Mouse (Mus musculus): Measurements from ENCODE around the gene Agrp.

The Agrp gene

DNA sequence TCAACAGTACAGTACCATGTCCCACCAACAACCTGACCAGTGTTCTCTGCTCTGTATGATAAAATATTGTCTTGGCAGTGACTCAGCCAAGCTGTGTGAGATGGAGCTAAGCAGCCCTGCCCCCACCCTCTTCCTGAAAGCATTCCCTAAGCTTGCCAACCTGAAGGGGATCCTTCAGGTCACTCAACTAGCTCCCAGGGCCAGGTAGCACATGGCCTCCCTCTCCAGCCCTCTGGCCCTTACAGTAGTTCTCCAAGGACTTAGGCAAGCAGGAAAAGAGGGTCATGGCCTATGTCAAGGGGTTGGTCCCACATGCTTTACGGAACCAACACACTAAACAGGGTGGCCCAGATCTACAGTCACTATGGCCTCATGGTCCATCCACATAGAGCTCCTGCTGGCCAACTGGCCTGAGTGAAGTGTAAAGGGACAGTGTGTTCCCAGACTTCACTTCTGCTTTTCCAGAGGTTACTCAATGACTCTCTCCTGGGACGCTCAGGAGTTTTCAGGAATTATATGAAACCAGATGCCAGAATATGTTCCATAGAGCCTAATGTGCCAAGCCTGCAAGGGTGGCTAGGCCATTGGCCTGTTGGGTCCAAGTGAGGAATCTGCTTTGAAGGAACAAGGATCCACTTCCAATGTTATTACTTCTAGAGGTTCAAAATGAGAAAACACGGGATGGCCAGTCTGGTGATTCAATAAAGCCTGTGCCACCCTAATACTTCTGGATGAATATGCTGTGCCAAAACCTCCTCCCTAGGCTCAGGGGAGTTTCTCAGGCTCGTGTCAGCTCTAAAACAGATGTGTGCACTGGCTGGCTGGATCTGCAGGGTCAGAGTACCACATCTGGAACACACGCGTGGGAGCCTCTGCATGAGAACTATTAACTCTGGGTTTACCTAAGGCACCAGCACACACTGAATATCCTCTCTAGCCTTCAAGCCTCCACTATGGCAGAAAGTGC is 90.5 kb downstream of the Agrp start:
- no peak for DNase-seq

DNA sequence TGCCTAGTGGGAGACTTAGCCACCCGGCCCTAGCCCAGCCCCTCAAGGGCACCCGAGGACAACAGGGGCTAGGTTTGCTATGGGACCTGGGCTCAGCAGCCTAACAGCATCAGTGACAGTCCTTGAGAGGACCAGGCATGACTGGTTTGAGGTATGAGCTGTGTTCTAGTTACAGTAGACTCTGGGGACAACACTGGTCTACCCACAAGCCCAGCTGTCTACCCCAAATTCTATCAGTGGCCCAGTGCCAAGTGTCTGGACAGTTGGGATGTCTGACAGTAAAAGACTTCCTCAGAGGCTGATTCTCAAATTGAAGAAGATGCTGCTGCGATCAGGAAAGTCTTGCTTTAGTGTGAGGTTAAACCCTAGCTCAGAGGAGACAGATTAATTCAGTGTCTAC is 91.9 kb downstream of the Agrp start:
- peak; percentile 48 for DNase-seq

DNA sequence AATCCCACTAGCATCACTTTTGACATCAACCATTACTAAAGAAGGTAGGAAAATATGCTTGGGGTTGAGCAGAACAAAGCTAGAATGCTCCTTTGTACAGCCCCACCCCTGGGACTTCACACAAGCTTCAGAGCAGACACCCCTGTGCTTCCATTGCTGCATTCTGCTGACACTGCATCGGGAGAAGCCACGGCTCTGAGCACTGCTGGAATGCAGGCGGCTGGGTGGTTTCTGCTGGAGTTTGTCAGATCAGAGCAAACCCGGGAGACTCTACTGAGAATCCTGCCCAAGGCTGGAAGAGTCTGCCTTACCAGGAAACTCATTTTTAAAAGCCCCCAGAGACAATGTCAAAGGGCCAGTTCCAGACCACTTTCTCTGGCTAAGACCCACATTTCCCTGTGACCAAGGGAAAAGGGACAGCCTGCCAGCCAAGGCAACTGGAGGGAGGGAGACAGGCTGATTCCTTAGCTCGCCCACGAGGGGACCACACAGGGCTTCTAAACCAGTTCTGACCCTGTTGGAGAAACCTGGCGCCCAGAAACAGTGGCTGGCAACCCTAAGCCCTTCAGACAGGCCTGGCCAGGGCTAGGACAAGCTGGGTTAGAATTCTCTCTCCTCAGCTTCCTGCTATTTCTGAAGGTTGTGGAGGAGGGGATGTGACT is 92.5 kb downstream of the Agrp start:
- DNase-seq = peak; percentile 37

DNA sequence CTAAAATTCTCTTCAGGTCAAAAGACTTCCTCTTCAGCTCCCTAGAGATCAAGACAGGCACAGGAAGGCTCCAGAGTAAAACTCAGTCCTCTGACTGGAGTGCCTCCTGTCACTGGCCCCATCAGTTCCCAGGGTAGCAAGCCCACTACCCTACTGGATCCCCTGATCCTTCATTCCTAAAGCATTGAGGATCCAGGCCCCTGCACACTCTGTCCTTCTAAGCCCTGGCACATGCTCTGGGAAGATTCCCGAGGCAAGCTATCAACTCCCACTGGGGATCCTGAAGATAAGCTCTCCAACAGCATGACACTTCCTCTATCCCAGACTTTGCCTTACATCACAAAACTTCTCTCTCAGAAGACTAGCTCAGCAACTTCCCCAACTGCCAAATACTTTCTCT is 93.5 kb downstream of the Agrp start:
- no peak for DNase-seq

DNA sequence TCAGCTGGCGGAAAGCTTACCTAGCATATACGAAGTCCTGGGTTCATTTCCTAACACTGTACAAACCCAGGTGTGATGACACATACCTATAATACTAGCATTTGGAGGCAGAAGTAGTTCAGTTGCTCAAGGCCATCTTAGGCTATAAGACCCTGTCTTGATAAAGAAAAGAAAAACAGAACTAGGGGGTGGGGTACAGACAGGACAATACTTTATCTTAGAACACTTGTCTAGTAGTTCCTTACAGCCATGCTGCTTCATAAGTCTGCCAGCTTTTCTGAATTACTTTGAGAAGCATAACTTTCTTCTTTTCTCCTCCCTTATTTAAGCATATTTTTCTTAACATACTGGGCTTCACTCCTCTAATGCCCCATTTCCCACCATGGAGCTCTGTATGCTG is 94.4 kb downstream of the Agrp start:
- no peak for DNase-seq

DNA sequence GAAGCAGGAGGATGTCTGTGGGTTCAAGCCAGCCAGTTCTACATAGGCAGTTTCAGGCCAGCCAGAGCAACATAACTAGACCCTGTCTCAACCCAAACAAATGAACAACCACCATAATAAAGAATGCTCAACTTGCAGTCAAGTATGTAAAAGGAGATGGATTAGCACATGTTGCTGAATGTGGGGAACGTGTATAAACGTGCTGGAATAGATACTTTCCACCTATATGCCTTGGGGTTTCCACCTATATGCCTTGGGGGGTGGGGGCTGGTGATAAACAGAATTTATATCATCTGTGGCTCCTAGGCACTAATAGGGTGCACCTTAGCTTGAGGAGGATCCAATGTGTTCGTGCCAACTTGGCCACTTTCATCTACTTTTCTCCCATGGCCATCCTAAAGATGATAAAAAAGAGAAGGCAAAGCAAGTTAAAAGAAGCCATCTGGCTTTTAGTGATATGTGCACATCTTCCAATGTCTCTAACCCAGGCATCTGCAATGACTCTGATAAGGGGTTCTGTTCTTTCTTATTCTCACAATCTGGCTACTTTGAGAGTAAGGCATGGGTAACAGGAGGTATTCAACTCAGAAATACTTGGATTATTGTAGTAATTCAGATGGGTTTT is 95.0 kb downstream of the Agrp start:
- DNase-seq = no peak

DNA sequence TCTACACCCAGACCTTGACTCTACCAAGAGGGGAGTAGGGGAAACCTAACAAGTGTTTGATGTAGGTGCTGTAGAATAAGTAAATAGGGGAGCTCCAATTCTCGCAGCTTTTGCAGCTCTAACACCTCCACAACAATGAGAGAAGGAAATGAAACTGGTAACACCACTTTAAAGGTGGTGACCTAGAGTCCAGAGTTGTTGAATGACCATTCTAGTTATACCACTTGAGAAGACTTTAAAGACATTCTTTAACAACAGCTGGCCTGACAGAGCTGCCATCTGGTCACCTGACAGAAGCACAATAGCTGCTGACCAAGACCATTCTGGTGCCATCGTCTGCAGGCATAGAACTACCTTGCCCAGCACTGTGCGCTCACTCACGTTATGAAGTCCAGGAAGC is 98.3 kb downstream of the Agrp start:
- no peak for DNase-seq

DNA sequence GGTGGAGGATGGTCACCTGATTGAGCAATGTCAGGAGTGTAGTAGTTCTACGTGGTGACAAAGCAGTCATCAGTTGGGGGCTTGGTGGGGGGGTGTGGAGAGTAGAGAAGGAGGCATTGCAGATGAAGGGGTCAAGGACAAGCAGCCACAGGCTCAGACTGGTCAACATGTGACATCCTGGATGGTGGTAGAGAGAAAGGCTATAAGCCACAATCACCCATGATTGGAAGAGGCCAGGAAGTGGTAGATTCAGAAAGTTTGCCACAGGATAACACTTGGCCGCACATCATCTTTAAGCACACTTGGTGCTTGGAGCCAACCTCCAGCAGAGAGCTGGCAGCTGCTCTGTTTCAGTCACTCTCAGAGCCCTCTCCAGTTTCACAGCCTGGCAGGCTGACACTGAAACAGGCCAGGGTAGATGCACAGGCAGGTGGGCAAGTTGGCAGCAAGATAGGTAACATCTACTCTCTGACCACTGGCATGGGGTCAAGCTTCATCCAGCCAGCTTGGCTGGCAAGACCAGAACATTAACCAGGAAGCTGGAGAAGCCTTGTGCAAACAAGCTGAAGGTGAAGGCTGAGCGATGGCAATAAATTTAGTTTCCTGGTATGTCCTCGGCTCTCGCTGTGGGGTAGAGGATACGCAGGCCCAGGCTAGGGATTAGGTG is 100.0 kb downstream of the Agrp start:
- DNase-seq = peak; percentile 85

DNA sequence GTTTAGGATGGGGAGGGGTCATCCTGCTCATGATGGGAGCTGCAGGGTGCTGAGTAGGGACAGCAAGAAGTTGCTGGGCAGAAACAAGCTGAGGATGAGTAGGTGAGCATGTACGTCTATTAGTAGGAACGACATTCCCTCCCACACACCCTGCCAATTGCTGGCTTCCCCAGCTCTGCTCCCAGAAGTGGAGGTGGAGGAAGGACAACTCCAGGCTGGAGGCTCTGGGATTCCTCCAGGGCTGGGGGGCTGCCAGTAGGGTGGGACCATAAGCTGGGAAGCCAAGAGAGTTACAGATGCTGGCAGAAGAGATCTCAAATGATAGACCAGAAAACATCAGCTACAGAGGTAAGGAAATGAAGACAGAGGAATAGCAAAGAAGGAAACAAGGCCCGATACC is 100.6 kb downstream of the Agrp start:
- DNase-seq = no peak

DNA sequence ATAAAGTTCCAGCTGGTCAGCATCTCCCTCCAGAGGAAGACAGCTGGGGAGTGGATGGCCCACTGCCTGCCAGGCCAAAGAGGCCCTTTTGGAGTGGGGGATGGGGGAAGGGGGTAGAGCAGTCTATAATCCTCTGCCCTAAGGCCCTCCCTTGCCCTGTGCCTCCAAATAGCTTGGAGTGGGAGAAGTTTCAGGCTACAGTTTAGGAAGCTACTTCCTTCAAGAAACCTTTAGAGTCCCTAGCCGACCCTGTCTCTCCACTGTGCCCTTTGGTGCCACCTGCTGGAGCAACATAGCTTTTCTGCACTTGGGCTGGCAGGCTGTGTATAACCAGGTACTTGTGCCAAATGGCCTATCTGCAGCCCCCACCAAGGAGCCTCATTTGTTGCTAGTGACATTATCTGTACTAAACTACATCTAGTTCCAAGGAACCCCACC is 103.3 kb downstream of the Agrp start:
- DNase-seq = peak; percentile 75

DNA sequence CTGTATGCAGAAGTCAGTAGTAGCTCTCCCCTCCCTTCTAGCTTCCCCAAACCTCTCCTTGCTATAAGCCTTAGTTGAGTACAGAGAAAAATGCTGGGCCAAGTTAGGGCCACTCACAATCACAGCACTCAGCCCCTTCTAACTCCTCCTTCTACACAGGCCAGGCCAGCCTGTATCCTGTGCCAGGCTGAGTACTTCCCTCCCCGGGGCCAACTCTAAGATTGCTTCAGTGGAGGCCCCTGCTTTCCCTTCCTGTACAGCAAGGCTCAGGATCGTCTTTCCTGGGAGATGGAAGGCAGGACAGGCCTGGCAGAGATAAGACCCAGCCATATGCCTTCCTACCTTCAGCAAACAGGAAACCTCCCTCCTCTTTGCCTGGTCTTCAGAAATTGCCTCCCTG is 103.8 kb downstream of the Agrp start:
- no peak for DNase-seq

DNA sequence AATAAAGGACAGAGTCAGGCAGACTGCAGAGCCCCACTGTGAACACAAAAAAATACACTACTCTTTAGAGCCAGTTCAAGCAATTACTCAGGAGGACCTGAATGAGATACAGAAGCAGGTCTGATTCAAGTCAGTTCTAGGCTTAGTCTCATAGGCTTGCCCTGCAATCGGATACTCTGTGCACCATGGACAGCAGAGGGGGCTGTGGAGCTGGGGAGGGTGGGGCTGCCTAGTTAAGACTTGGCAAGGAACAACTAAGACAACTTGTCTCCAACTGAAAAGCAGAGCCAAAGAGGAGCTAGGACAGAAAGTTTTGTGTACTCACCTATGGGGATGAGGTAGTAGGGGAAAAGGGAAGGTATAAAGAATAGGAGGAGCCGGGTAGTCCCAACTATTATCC is 105.4 kb downstream of the Agrp start:
- DNase-seq = no peak

DNA sequence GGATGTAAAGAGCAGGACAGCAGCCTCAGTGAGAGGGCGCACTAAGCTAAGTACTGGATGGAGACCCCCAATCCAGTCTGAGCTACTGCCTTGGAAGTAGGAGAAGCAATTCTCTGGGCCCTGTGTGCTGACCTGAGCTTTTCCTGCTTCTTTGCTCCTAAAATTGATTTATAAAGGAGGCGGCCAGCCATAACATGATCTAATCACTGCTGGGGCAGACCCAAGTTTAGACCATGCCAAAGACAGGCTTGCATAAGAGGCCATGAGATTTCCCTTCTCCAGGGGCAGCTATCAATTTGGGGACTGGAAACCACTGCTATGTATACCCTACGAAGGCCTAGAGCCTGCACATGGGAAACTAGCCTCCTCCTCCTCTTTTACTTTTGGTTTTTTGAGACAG is 107.9 kb downstream of the Agrp start:
- no peak for DNase-seq

DNA sequence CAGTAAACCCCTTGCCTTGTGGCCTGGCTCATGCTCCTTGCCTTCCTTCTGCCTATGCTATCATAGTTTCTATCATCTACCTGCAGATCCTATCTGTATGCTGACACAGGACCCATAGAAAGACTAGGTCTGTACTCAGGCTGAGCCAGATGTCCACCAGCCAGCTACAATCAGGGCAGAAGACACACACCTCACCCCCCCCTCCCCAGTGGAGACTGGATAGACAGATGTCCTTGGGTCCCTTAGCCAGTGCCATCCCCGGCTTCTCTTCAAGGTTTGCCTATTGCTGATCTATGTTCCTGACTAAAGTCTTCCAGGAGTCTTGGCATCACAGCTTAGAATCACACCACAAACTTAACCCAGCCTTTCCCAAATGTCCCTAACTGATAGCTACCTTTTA is 109.0 kb downstream of the Agrp start:
- no peak for DNase-seq

DNA sequence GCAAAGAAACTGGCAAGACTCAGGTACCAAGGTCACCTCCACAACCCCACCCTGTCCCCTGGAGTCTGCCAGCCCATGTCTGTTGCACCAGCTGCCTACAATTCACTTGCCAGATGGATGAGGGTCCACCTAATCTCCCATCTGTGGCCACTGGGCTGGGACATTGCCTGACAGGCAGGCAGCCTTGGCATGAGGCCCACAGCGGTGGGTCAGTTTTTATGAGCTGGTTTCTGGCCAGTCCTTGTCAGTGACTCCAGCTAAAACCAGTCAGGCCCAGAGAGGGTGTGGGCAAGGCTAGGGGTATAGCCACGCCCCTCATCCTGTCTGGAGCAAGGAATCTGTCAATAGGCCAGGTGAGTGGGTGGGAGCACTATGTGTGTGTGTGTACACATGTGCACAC is 110.1 kb downstream of the Agrp start:
- DNase-seq = no peak

DNA sequence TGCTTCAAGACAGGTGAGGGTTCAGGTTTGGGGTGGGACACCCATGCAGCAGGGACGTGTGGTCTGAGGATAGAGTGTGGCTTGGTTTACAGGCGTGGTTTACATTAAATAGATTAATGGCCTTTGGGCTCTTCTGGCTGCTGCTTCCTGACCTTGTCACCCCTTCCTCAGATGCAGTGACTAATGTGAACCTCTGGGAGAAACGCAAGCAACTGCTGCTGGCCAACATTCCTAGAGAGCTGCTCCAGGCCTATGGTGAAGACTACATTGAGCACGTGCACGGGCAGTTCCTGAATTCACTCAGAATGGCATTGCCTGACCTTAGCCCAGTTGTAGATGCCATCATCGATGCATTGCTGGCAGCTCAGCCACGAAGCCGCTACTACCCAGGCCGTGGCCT is 114.3 kb downstream of the Agrp start:
- no peak for DNase-seq

DNA sequence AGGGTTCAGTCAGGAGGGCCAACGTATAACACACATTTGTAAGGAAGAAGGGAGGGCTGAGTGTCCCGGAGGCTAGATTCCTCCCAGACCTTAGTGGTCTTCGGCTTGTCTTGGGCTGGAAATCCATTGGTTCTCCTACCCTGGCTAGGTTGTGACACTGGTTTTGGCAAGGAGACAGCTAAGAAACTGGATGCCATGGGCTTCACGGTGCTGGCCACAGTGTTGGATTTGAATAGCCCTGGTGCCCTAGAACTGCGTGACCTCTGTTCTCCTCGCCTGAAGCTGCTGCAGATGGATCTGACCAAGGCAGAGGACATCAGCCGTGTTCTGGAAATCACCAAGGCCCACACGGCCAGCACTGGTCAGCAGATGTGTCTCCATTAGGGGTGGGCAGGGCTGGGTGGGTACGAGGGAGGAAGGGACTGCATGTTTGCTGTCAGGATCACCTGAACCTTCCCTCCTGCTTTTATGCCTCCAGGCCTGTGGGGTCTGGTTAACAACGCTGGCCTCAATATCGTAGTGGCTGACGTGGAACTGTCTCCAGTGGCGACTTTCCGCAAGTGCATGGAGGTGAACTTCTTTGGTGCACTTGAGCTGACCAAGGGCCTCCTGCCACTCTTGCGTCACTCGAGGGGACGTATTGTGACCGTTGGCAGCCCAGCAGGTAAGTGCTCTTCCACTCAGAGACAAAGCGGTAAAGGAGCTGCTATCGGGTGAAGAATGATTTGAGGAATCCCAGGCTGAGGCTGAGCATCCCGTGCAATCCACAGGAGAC is 115.0 kb downstream of the Agrp start:
- DNase-seq = no peak

DNA sequence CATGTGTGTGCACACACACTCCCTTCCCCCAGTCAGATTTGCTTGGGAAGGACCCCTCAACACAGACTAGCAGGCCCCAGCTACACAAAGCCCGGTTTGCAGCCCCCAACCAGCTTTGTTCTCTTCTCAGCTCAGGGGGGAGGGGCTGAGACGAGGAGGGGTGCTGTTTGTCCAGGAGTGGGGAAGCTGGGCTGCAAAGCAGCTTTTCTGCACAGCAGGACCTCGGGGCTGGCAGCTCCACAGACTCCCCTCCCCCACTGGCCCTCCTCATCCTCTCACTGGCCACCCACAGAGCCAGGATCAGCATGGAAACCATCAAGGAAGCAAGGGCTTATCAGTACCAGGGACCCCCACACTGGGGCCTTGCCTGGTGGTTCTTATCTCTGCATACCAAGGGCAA is 116.1 kb downstream of the Agrp start:
- DNase-seq = no peak

DNA sequence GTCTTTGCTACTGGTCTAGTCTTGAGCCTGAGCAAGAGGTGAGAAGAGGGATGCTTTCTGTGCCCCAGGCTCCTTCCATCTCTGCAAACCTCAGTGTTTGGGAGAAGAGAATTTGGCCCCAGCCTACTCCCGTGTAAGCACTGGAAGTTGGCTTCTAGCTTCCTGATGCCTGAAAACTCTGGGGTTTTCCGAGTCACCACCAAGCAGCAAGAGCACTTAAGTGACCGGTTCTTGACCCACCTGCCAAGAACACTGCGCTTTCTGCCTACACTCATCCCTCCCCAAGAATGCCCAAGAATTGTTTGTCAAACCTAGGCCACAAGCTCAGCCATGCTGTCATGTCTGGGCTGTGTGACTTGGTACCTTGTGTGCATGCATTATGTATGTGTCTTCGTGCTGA is 116.7 kb downstream of the Agrp start:
- DNase-seq = no peak

DNA sequence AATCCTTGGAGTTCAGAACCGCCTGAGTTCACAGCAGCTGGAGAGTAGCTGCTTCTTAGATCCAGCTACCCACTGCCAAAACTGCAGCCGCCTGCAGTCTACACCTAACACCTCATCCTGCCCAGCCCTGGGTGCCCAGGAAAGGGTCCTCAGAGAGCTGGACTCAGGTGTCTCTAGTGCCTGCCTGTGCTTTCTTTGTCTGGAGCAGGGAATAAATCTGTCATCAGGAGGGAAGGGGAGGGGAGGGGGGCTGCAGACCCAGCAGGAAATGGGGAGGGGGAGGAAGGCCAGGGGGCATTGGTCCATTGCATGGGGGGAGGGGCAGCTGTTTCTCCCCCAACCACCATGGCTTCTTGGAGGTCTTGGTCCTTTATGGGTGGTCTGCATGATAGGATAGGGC is 117.6 kb downstream of the Agrp start:
- DNase-seq = no peak

DNA sequence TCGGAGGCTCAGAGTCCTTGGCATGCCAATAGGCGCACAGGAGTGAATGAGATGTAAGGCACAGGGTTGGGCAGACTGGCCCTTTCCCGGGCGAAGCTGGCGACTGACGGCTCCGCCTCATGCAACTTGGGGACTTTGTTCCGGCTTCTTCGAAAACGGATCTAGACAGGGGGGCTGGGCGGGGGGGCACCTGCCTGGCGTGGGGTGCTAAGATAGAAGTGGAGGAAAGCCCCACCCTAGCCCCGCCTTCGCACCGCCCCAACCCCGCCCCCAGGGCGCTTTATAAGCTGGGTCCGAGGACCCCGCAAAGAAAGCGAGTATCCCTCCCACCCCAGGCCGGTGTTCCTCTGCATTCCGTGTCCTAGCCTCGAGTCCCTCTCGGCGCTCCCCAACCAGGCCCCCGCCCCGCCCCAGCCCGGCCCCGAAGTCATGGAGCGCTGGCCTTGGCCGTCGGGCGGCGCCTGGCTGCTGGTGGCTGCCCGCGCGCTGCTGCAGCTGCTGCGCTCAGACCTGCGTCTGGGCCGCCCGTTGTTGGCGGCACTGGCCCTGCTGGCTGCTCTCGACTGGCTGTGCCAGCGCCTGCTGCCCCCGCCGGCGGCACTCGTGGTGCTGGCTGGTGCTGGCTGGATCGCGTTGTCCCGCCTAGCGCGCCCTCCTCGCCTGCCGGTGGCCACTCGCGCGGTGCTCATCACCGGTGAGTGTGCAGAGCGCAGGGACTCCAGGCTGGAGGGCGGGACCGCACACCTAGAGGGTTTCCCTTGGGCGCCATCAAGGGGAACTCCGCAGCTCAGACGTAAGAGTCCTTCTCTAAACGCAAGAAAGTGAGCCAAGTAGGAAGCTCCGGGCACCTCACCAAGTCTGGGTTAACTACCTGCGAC is 118.5 kb downstream of the Agrp start, which contains the start of gene Hsd11b2:
TSS of gene Hsd11b2 (plus strand) at position 320 of the 878 bp plus-strand sequence.
- no peak for DNase-seq
